Mouse (Mus musculus) G1E (cell line): ENCODE data around the gene Coil. TPM values are rescaled to one million over a fixed set of nuclear protein-coding genes. Genes with fewer than 3 reads are reported as not detected.
A peak's percentile ranks its signal among the peaks of the same experiment; 100 is the strongest.

Source experiments
- ATAC-seq: 2 replicates; pipeline ENCODE4 v1.8.0; 2016; ENCODE audit warnings: mild to moderate bottlenecking; ENCODE audit not compliant: insufficient number of reproducible peaks, poor library complexity, low FRiP score, severe bottlenecking; ENCODE audit errors: extremely low read depth
- DNase-seq: peaks from one replicate; pipeline ENCODE4 v3.0.0; 2012; ENCODE audit warnings: low spot score
- H3K27me3 ChIP-seq: 2 replicates; pipeline ENCODE4 v1.6.1; 2012; ENCODE audit warnings: mild to moderate bottlenecking, low read length, inconsistent platforms; ENCODE audit not compliant: insufficient read depth
- H3K36me3 ChIP-seq: replicated peaks from 2 replicates; pipeline ENCODE3; 2012; ENCODE audit warnings: mild to moderate bottlenecking, inconsistent platforms
- H3K4me1 ChIP-seq: 2 replicates; pipeline ENCODE4 v1.6.1; 2012; ENCODE audit warnings: low read depth, low read length, inconsistent platforms, mixed read lengths; ENCODE audit not compliant: insufficient read depth
- H3K4me3 ChIP-seq: 2 replicates; pipeline ENCODE4 v1.5.1; 2012; ENCODE audit warnings: low read depth, mild to moderate bottlenecking, inconsistent platforms, low read length, moderate library complexity, mixed read lengths
- H3K9me3 ChIP-seq: replicated peaks from 2 replicates; pipeline ENCODE4 v1.6.1; 2012; ENCODE audit warnings: inconsistent platforms
- CTCF ChIP-seq: IDR thresholded peaks from 2 replicates; pipeline ENCODE4 v1.5.1; 2012; ENCODE audit warnings: low read depth, low read length, inconsistent platforms, mixed read lengths
- GATA1 ChIP-seq: IDR thresholded peaks from 2 replicates; pipeline ENCODE4 v1.6.1; 2012; ENCODE audit warnings: borderline replicate concordance, low read length, inconsistent platforms, mixed read lengths
- GATA2 ChIP-seq: IDR thresholded peaks from 2 replicates; pipeline ENCODE4 v1.6.1; 2012; ENCODE audit warnings: low read depth, low read length, inconsistent platforms, borderline replicate concordance
- POLR2AphosphoS5 ChIP-seq: IDR thresholded peaks from 2 replicates; pipeline ENCODE4 v1.6.1; 2012; ENCODE audit warnings: low read depth, low read length, inconsistent platforms; ENCODE audit not compliant: insufficient replicate concordance
- TAL1 ChIP-seq: conservative IDR thresholded peaks from 2 replicates; pipeline ENCODE4 v1.6.1; 2012; ENCODE audit warnings: low read depth, low read length, inconsistent platforms, mixed read lengths
- polyA plus RNA-seq: library from polyadenylated mRNA; stranded (reverse); fragments of >175 nt; gene quantifications from 2 replicates; pipeline ENCODE4 v1.2.3, GENCODE M21; 2012
- total RNA-seq, 2 experiments: library from RNA; stranded (forward) in 1 of 2; stranded (reverse) in 1 of 2; fragments of 200-1000 nt in 1 of 2; fragments of >200 nt in 1 of 2; fragmentation: Nextera tagmentation in 1 of 2; gene quantifications; 2 replicates each; pipeline ENCODE4 v1.2.3; 2014 to 2017

Coil gene
- total and polyA plus RNA-seq, 3 experiments = 6.7 to 14.1 (median 12.7) TPM

DNA sequence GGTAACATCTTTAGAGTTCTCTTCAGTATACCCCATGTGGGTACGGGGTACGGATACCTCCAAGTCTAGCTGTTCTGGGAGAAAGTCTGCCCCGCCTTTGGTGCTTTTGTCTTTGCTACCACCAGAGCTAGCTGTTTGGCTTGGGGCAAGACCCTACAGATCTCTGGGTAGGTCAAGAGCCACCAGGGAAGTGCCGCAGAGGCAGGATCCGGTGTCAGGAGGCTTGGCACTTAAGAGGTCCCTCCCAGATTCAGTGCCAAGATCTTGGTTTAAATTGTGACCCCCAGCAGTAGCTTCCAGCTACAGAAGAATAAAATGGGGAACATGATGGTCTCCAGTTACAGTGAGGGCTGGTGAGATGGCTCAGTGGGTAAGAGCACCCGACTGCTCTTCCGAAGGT lies 31.5 kb downstream of the Coil start:
- TF ChIP-seq GATA1 (no peak), CTCF (no peak)
- Histone ChIP-seq H3K4me3 (peak overlapping the region; percentile 100), H3K9me3 (no peaks in the 10 kb centered on the region), H3K4me1 (peaks cover 74% of the 10 kb centered on the region), H3K27me3 (no peaks in the 10 kb centered on the region), H3K36me3 (peaks cover 60% of the 10 kb centered on the region)
- ATAC-seq (no peak), DNase-seq (no peak)

- TF ChIP-seq GATA2 (no peak), CTCF (no peak), TAL1 (no peak), POLR2AphosphoS5 (no peak), GATA1 (no peak)
- ATAC-seq (no peak), DNase-seq (no peak)
- peak overlapping the region; percentile 64 for H3K4me3 ChIP-seq
- H3K36me3 ChIP-seq = peaks cover 63% of the 10 kb centered on the region
- H3K9me3 ChIP-seq = no peaks in the 10 kb centered on the region
- H3K27me3 ChIP-seq = no peaks in the 10 kb centered on the region
- peaks cover 69% of the 10 kb centered on the region for H3K4me1 ChIP-seq
Observed at GRCm38 (mm10) chr11:89002068-89002467, 32.0 kb downstream of the Coil start.

DNA sequence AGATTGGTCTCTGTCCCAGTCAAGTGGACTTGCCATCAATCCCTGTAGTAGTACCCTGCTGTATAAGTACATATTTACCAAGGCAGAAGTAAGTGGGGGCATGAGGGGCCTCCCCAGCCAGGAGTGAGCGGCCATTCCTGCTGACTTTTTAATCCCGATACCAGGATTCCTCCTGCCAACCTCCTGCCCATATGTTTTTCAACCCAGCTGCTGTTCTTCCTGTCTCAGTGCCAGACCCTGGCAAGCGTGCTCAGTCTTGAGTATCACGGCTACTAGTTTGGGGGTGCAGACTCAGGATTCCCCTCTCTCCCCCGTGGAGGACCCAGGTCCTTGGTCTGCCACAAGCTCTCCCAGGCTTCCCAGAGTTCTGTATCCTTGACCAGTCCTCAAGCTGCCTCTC lies 32.6 kb downstream of the Coil start:
- TF ChIP-seq TAL1 = no peak
- TF ChIP-seq POLR2AphosphoS5 = no peak
- no peak for TF ChIP-seq CTCF
- no peak for TF ChIP-seq GATA2
- no peak for TF ChIP-seq GATA1
- H3K36me3 ChIP-seq = peaks cover 69% of the 10 kb centered on the region
- no peaks in the 10 kb centered on the region for H3K27me3 ChIP-seq
- DNase-seq = no peak
- H3K9me3 ChIP-seq = no peaks in the 10 kb centered on the region
- peaks cover 68% of the 10 kb centered on the region for H3K4me1 ChIP-seq
- H3K4me3 ChIP-seq = peak overlapping the region; percentile 64; the same call in 1 of the 2 replicates
- no peak for ATAC-seq

- H3K27me3 ChIP-seq = no peaks in the 10 kb centered on the region
- no peak for ATAC-seq
- peaks cover 66% of the 10 kb centered on the region for H3K4me1 ChIP-seq
- H3K9me3 ChIP-seq = no peaks in the 10 kb centered on the region
- no peak for TF ChIP-seq GATA2
- no peak for TF ChIP-seq POLR2AphosphoS5
- TF ChIP-seq CTCF = no peak
- TF ChIP-seq TAL1 = no peak
- TF ChIP-seq GATA1 = no peak
- peak overlapping the region; percentile 64; the same call in 1 of the 2 replicates for H3K4me3 ChIP-seq
- peaks cover 72% of the 10 kb centered on the region for H3K36me3 ChIP-seq
- no peak for DNase-seq
Observed at GRCm38 (mm10) chr11:89003078-89003477, 33.0 kb downstream of the Coil start.

DNA sequence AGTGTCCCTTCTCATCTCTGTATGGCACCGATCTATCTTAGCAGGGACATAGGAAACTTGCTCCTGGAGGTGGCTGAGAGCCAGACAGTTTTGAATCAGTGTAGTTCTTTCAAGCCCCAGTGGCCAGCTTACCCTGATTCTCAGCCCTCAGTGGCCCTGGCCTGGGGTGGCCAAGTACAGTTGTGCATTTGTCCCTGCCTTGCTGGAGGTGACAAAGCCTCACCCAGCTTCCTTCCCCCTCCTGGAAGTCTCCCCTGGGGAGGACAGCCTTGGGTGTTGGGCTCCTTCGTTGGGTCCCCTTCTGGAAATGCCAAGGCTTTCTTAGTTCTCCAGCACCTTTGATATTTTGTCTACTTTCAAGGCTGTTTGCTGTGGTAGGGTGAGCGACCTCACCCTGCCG lies 33.7 kb downstream of the Coil start:
- H3K4me3 ChIP-seq = peak overlapping the region; percentile 53; the same call in 1 of the 2 replicates
- peaks cover 79% of the 10 kb centered on the region for H3K36me3 ChIP-seq
- no peak for ATAC-seq
- TF ChIP-seq GATA2 (no peak), CTCF (no peak), POLR2AphosphoS5 (no peak), GATA1 (no peak), TAL1 (no peak)
- no peaks in the 10 kb centered on the region for H3K27me3 ChIP-seq
- DNase-seq = no peak
- H3K4me1 ChIP-seq = peaks cover 60% of the 10 kb centered on the region
- H3K9me3 ChIP-seq = no peaks in the 10 kb centered on the region

- ATAC-seq = no peak
- Histone ChIP-seq H3K4me1 (peaks cover 57% of the 10 kb centered on the region), H3K4me3 (no peak overlapping the region), H3K36me3 (peaks cover 94% of the 10 kb centered on the region), H3K9me3 (no peaks in the 10 kb centered on the region), H3K27me3 (no peaks in the 10 kb centered on the region)
- TF ChIP-seq POLR2AphosphoS5 = no peak
- TF ChIP-seq GATA1 = no peak
- no peak for TF ChIP-seq GATA2
- TF ChIP-seq TAL1 = no peak
- TF ChIP-seq CTCF = no peak
- DNase-seq = no peak
Observed at GRCm38 (mm10) chr11:89005473-89005872, 35.4 kb downstream of the Coil start.

GRCm38 (mm10) chr11:89006404-89006803 lies 36.4 kb downstream of the Coil start:
- Histone ChIP-seq H3K27me3 (no peaks in the 10 kb centered on the region), H3K4me3 (no peak overlapping the region), H3K36me3 (peaks cover 95% of the 10 kb centered on the region), H3K4me1 (peaks cover 49% of the 10 kb centered on the region), H3K9me3 (no peaks in the 10 kb centered on the region)
- TF ChIP-seq POLR2AphosphoS5 = no peak
- no peak for TF ChIP-seq GATA1
- no peak for TF ChIP-seq GATA2
- no peak for TF ChIP-seq CTCF
- TF ChIP-seq TAL1 = no peak
- DNase-seq (no peak), ATAC-seq (no peak)
